Mouse (Mus musculus): ENCODE data around the gene Pitpna.

- TF ChIP-seq POLR2A (IDR thresholded peaks at IDR 0.05; ENCODE audit: extremely low read depth, insufficient read depth, low read length) = no peak
- no peak for TF ChIP-seq CTCF (IDR thresholded peaks at IDR 0.05; ENCODE audit: extremely low read depth, insufficient read depth, low read length)
Observed at GRCm38 (mm10) chr11:75568115-75568511, 19.8 kb upstream of the Pitpna start.

Data from cortical plate, adult 2 months (tissue).